Mouse (Mus musculus) spleen, adult 2 months (tissue): ENCODE data around the gene Ate1. TPM values are rescaled to one million over a fixed set of nuclear protein-coding genes. Genes with fewer than 3 reads are reported as not detected.

Experiments
- DNase-seq, 2 experiments: peaks; one replicate each; pipeline versions ENCODE4 v3.0.0 to v3.0.0-alpha.2; 2012 to 2021; ENCODE audit warnings: low spot score in 2 of 2, low read depth in 1 of 2
- H3K27ac ChIP-seq: fragments of 200-500 bp; 2 replicates; pipeline ENCODE4 v1.5.1; 2012; ENCODE audit warnings: low read length, inconsistent platforms; ENCODE audit not compliant: insufficient read depth
- H3K27me3 ChIP-seq: fragments of 200-500 bp; 2 replicates; pipeline ENCODE4 v1.6.1; 2012; ENCODE audit warnings: mild to moderate bottlenecking, moderate library complexity, low read length, inconsistent platforms; ENCODE audit not compliant: control insufficient read depth, insufficient read depth
- H3K36me3 ChIP-seq: fragments of 200-500 bp; 2 replicates; pipeline ENCODE4 v1.6.1; 2012; ENCODE audit warnings: mild to moderate bottlenecking, low read length, inconsistent platforms; ENCODE audit not compliant: control insufficient read depth, insufficient read depth
- H3K4me1 ChIP-seq: fragments of 200-500 bp; 2 replicates; pipeline ENCODE4 v1.6.1; 2011; ENCODE audit warnings: inconsistent platforms; ENCODE audit not compliant: control insufficient read depth, insufficient read depth, insufficient read length
- H3K4me3 ChIP-seq: fragments of 200-500 bp; 2 replicates; pipeline ENCODE4 v1.5.1; 2011; ENCODE audit warnings: mild to moderate bottlenecking, inconsistent platforms; ENCODE audit not compliant: insufficient read depth, insufficient read length; ENCODE audit errors: extremely low read depth
- CTCF ChIP-seq: fragments of 200-500 bp; IDR thresholded peaks from 2 replicates; pipeline ENCODE4 v1.5.1; 2011; ENCODE audit warnings: mild to moderate bottlenecking, inconsistent platforms; ENCODE audit not compliant: insufficient read depth, insufficient read length, insufficient replicate concordance; ENCODE audit errors: extremely low read depth
- POLR2A ChIP-seq: fragments of 200-500 bp; IDR thresholded peaks from 2 replicates; pipeline ENCODE4 v1.6.1; 2011; ENCODE audit warnings: low read depth, low read length, inconsistent platforms
- WGBS: fragments of 180-500 bp; shearing (Covaris S2); methylation state at CpG from one replicate; pipeline ENCODE4 v1.1.7; 2018; 5-methylcytosine and 5-hydroxymethylcytosine counted together
- polyA plus RNA-seq: library from polyadenylated mRNA; depleted of rRNA; stranded (reverse); fragments of >200 nt; gene quantifications from 2 replicates; pipeline ENCODE4 v1.2.3, GENCODE M21; 2012

Ate1 gene
- polyA plus RNA-seq, 1 experiment: 5.3 TPM

DNA sequence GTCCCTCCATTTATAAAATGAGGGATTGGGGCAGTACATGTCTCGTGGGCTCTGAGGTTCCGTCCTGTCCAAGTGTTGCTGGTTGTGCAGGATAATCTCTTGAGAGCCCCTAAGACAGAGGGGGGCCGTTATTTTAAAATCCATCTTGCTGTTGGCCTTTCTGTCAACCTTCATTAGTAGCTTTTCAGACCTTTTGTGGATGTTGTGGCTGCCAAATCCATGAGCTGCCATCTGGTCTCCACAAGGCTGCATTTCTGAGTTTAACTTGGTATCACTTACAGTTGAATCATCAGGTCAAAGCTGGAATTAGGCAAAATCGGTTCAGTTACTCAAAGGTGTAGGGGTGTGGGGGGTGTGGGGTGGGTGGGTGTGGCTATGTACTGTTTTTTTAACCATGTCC, 33.2 kb upstream of the Ate1 start:
- no peak overlapping the region for H3K27ac ChIP-seq
- 81% methylated on average over 4 of the region's 4 CpGs for WGBS

GRCm38 (mm10) chr7:130552780-130553179, 32.6 kb upstream of the Ate1 start:
- no peaks in the 10 kb centered on the region for H3K27me3 ChIP-seq
- WGBS: 88% methylated on average over 5 of the region's 5 CpGs
- DNase-seq: no peak
- TF ChIP-seq CTCF (no peak), POLR2A (no peak)
- H3K4me1 ChIP-seq: peaks cover 3% of the 10 kb centered on the region; the same call in 1 of the 2 replicates
- no peak overlapping the region for H3K4me3 ChIP-seq
- no peak overlapping the region for H3K27ac ChIP-seq
- no peaks in the 10 kb centered on the region for H3K36me3 ChIP-seq

More for the DNA sequence above, 33.2 kb upstream of the Ate1 start:
- H3K4me1 ChIP-seq: no peaks in the 10 kb centered on the region
- no peaks in the 10 kb centered on the region for H3K27me3 ChIP-seq
- DNase-seq: no peak
- TF ChIP-seq POLR2A (no peak), CTCF (no peak)
- no peak overlapping the region for H3K4me3 ChIP-seq
- no peaks in the 10 kb centered on the region for H3K36me3 ChIP-seq

GRCm38 (mm10) chr7:130547635-130548175, 27.5 kb upstream of the Ate1 start:
- Histone ChIP-seq H3K4me3 (no peak overlapping the region), H3K27me3 (no peaks in the 10 kb centered on the region), H3K36me3 (peaks cover 3% of the 10 kb centered on the region; the same call in 1 of the 2 replicates), H3K27ac (peak overlapping the region; percentile 4; the same call in 1 of the 2 replicates), H3K4me1 (peaks cover 7% of the 10 kb centered on the region; the same call in 1 of the 2 replicates)
- 45% methylated on average over 12 of the region's 12 CpGs for WGBS
- no peak for TF ChIP-seq CTCF
- no peak for TF ChIP-seq POLR2A
- peak in 1 of 2 experiments; percentile 10 for DNase-seq

- Histone ChIP-seq H3K27me3 (no peaks in the 10 kb centered on the region), H3K27ac (peak overlapping the region; percentile 95), H3K4me3 (peak overlapping the region; percentile 71), H3K36me3 (peaks cover 3% of the 10 kb centered on the region; the same call in 1 of the 2 replicates), H3K4me1 (peaks cover 7% of the 10 kb centered on the region; the same call in 1 of the 2 replicates)
- TF ChIP-seq POLR2A (peak; percentile 42), CTCF (peak; percentile 92; the same call in 1 of the 2 replicates)
- DNase-seq: peak; percentile 81 to 95
- under 1% methylated on average over 84 of the region's 84 CpGs for WGBS
Measured at GRCm38 (mm10) chr7:130546791-130547484, 26.8 kb upstream of the Ate1 start.

- WGBS: under 1% methylated on average over 7 of the region's 7 CpGs
- Histone ChIP-seq H3K36me3 (peaks cover 6% of the 10 kb centered on the region), H3K4me1 (peaks cover 7% of the 10 kb centered on the region; the same call in 1 of the 2 replicates), H3K27me3 (no peaks in the 10 kb centered on the region), H3K27ac (peak overlapping the region; percentile 95), H3K4me3 (peak overlapping the region; percentile 71)
- no peak for DNase-seq
- no peak for TF ChIP-seq CTCF
Measured at GRCm38 (mm10) chr7:130546421-130546790, 26.2 kb upstream of the Ate1 start.

- H3K36me3 ChIP-seq: peaks cover 9% of the 10 kb centered on the region
- peak overlapping the region; percentile 71; the same call in 1 of the 2 replicates for H3K4me3 ChIP-seq
- DNase-seq: no peak
- peaks cover 7% of the 10 kb centered on the region; the same call in 1 of the 2 replicates for H3K4me1 ChIP-seq
- no peaks in the 10 kb centered on the region for H3K27me3 ChIP-seq
- WGBS: 55% methylated on average over 3 of the region's 3 CpGs
- no peak overlapping the region for H3K27ac ChIP-seq
- TF ChIP-seq CTCF (no peak), POLR2A (no peak)
Measured at GRCm38 (mm10) chr7:130545893-130546292, 25.7 kb upstream of the Ate1 start.

DNA sequence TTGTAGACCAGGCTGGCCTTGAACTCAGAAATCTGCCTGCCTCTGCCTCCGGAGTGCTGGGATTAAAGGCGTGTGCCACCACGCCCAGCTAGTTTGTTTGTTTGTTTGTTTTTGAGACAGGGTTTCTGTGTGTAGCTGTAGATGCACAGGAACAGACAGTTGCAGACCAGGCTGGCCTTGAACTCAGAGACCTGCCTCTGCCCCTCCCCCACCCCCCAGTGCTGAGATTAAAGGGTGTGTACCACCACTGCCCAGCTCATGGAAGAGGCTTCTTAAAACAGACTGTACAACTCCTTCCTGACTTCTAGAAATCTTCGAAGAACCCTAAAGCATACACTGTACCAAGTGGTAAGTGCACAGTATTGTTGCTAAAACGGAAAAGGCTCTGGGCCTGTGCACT, 25.2 kb upstream of the Ate1 start:
- H3K4me3 ChIP-seq: no peak overlapping the region
- no peak for DNase-seq

More for the DNA sequence above, 25.2 kb upstream of the Ate1 start:
- H3K4me1 ChIP-seq: peaks cover 7% of the 10 kb centered on the region; the same call in 1 of the 2 replicates
- H3K36me3 ChIP-seq: peaks cover 10% of the 10 kb centered on the region
- 83% methylated on average over 5 of the region's 5 CpGs for WGBS
- TF ChIP-seq POLR2A (no peak), CTCF (no peak)
- no peak overlapping the region for H3K27ac ChIP-seq
- no peaks in the 10 kb centered on the region for H3K27me3 ChIP-seq
